ENCODE assay signal across 12 mouse cellular contexts in the genomic region with DNA sequence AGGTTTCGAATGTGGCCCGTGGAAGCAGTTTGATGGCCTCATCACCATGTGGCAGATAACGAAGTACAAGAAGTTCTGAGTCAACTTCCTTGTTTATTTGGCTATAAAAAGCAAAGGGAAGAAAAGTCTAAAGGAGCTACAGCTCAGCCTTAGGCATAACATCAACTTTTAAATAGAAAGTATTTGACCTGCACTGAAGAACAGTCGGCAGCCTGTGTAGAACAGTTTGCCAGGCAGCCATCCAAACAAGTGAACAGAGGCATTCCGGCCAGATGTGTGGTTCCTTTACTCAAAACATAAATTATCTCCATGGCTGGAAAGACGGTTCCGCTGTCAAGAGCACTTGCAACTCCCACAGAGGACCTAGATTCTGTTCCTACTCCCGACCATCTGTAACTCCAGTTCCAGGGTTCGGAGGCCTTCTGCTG.
DNase-seq lines count a peak whose midpoint lies in the region; ATAC-seq lines count a peak whose summit lies in the region.
"Had no signal": no experiment of that assay in that cellular context is flagged by ENCODE, and none has a peak within 500 bp of the region (broad histone marks: within the 10 kb centered on the region; RNA-seq: fewer than 3 reads in every experiment).

No protein-coding gene starts in this region.

- no peak overlapping the region for H3K4me2 ChIP-seq in forebrain, embryonic 15.5 days (replicated peaks)
- H3K4me2 ChIP-seq: hindbrain, embryonic 12.5 days had no signal

- 84% methylated on average over 9 of the region's 9 CpGs for WGBS in forebrain, embryonic 15.5 days

- no peaks in the 10 kb centered on the region for H3K36me3 ChIP-seq in forebrain, embryonic 15.5 days
- H3K36me3 ChIP-seq: hindbrain, embryonic 12.5 days; midbrain, embryonic 10.5 days had no signal

- peak; percentile 16 to 53 for DNase-seq in layer of hippocampus, adult 18-20 months (ENCODE audit: low spot score in 2 of 2)
- no peak for DNase-seq in layer of hippocampus, postnatal 10 days (ENCODE audit: low spot score in 2 of 2)
- DNase-seq in heart, postnatal 4 days: peak; percentile 42
- DNase-seq in lung, postnatal 14 days: peak; percentile 48
- DNase-seq in T-cell, adult 2 months (ENCODE audit: low spot score): no peak
- DNase-seq in thymus, postnatal 36 days: no peak
- DNase-seq: right cerebral cortex, postnatal 25 days had no signal

- H3K27me3 ChIP-seq in forebrain, embryonic 15.5 days: no peaks in the 10 kb centered on the region
- H3K27me3 ChIP-seq: hindbrain, embryonic 12.5 days; Patski had no signal

- peaks cover 12% of the 10 kb centered on the region for H3K4me1 ChIP-seq in forebrain, embryonic 15.5 days

- ATAC-seq in common myeloid progenitor, adult 5-6 weeks (replicated peaks; ENCODE audit: low read depth, poor library complexity, severe bottlenecking): 0 out of 2 replicates have a peak, but pooled peaks have one; percentile 13
- no peak for ATAC-seq in forebrain, embryonic 15.5 days (replicated peaks)
- ATAC-seq: Patski had no signal

- no peak overlapping the region for H3K4me3 ChIP-seq in forebrain, embryonic 15.5 days
- H3K4me3 ChIP-seq: hindbrain, embryonic 12.5 days; midbrain, embryonic 10.5 days had no signal

- no peak overlapping the region for H3K9ac ChIP-seq in forebrain, embryonic 15.5 days (replicated peaks)
- H3K9ac ChIP-seq: hindbrain, embryonic 12.5 days had no signal

- no peak overlapping the region for H3K27ac ChIP-seq in forebrain, embryonic 15.5 days (replicated peaks)
- H3K27ac ChIP-seq: hindbrain, embryonic 12.5 days; midbrain, embryonic 10.5 days had no signal

- H3K9me3 ChIP-seq in forebrain, embryonic 15.5 days: no peaks in the 10 kb centered on the region
- H3K9me3 ChIP-seq: hindbrain, embryonic 12.5 days; midbrain, embryonic 10.5 days had no signal

Comparison
In these comparisons a context has a peak if more than half of its experiments do, and no peak if none do; other contexts are left out.
1. DNase-seq: peak in layer of hippocampus, adult 18-20 months (2 of 2), heart, postnatal 4 days (single experiment) and lung, postnatal 14 days (single experiment); none in layer of hippocampus, postnatal 10 days (0 of 2), T-cell, adult 2 months (single experiment) and thymus, postnatal 36 days (0 of 2).